8 mouse cellular contexts compared by ENCODE assay signal in the genomic region with DNA sequence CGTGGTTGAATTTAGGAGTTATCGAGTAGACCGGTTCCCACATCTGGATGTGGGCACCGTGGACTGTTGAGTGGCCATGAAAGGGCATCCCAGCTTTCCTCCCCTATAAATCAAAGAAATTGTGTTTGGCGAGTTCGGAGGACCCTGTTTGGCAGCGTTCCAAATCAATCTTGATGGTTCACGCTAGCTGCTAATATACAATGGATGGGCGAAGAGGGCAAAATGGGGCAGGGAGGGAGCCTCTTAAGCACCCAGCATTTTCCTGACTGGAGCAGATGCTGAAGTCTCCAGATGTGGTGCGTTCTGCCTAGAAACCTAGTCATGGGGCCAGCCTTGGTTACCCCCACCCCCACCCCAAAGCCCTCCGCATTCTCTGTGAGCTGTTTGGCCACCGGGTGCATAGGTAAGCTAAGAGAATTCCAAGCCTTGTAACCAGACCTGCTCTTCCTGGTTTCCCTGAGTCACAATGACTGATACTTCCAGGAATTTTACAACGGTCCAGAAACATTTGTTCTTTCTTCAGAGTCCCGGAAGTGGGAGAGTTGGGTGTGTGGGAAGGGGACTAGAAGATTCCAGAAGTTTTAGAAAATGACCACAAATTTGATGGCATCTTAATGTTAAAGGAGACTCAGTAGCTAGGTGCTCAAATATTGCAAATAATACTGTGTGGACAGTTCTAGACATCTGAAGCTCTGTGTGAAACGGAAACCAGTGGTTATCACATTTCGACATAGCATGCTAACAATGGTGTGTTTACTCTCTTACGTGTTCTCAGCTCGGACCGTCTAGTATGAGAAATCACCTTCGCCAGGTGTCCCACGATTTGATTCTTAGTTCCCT. TPM values are rescaled to one million over a fixed set of nuclear protein-coding genes. Genes with fewer than 3 reads are reported as not detected.
A peak's percentile ranks its signal among the peaks of the same experiment; 100 is the strongest.
DNase-seq lines count a peak whose midpoint lies in the region; ATAC-seq lines count a peak whose summit lies in the region.

No protein-coding gene starts in this region.

- peak overlapping the region; percentile 68; the same call in 1 of the 2 replicates for H3K9ac ChIP-seq in heart, embryonic 11.5 days (ENCODE audit: low read depth, low read length)
- H3K9ac ChIP-seq in hindbrain, embryonic 13.5 days = peak overlapping the region; percentile 19; the same call in 1 of the 2 replicates
- no peak overlapping the region; the same call in 1 of the 2 replicates for H3K9ac ChIP-seq in midbrain, embryonic 11.5 days (ENCODE audit: low read length)

- 7% methylated on average over 21 of the region's 21 CpGs for WGBS in heart, embryonic 11.5 days (ENCODE audit: insufficient replicate concordance)
- 6% methylated on average over 21 of the region's 21 CpGs for WGBS in hindbrain, embryonic 13.5 days
- 8% methylated on average over 21 of the region's 21 CpGs for WGBS in midbrain, embryonic 11.5 days

- H3K27me3 ChIP-seq in heart, embryonic 11.5 days (ENCODE audit: control insufficient read depth, insufficient read depth, low read length) = no peaks in the 10 kb centered on the region
- H3K27me3 ChIP-seq in hindbrain, embryonic 13.5 days = peaks cover 6% of the 10 kb centered on the region; the same call in 1 of the 2 replicates
- H3K27me3 ChIP-seq in midbrain, embryonic 11.5 days (ENCODE audit: control insufficient read depth, insufficient read depth, low read length) = peaks cover 9% of the 10 kb centered on the region

- DNase-seq in heart, postnatal 10 days = no peak
- peak; percentile 95 for DNase-seq in R1 (ENCODE audit: low read depth, low spot score)
- peak; percentile 89 for DNase-seq in midbrain, embryonic 11.5 days (ENCODE audit: low spot score, missing footprints)
- no peak for DNase-seq in testis, postnatal 10 days (ENCODE audit: low spot score)
- no peak for DNase-seq in right cerebral cortex, postnatal 25 days

- peak overlapping the region; percentile 51 for H3K4me3 ChIP-seq in heart, embryonic 11.5 days (ENCODE audit: low read depth, low read length)
- peak overlapping the region; percentile 52 for H3K4me3 ChIP-seq in hindbrain, embryonic 13.5 days
- peak overlapping the region; percentile 42; the same call in 1 of the 2 replicates for H3K4me3 ChIP-seq in midbrain, embryonic 11.5 days (ENCODE audit: low read depth, low read length)

- no peaks in the 10 kb centered on the region for H3K36me3 ChIP-seq in heart, embryonic 11.5 days (ENCODE audit: control insufficient read depth, insufficient read depth, low read length)
- no peaks in the 10 kb centered on the region for H3K36me3 ChIP-seq in hindbrain, embryonic 13.5 days
- H3K36me3 ChIP-seq in midbrain, embryonic 11.5 days (ENCODE audit: control insufficient read depth, insufficient read depth, low read length) = no peaks in the 10 kb centered on the region

- H3K27ac ChIP-seq in heart, embryonic 11.5 days (ENCODE audit: low read depth, low read length) = no peak overlapping the region
- no peak overlapping the region for H3K27ac ChIP-seq in hindbrain, embryonic 13.5 days
- H3K27ac ChIP-seq in midbrain, embryonic 11.5 days (ENCODE audit: low read depth, low read length) = no peak overlapping the region

- H3K4me1 ChIP-seq in heart, embryonic 11.5 days (ENCODE audit: control insufficient read depth, insufficient read depth, low read length) = peaks cover 13% of the 10 kb centered on the region; the same call in 1 of the 2 replicates
- H3K4me1 ChIP-seq in hindbrain, embryonic 13.5 days (replicated peaks) = peaks cover 33% of the 10 kb centered on the region
- peaks cover 15% of the 10 kb centered on the region for H3K4me1 ChIP-seq in midbrain, embryonic 11.5 days (ENCODE audit: control insufficient read depth, insufficient read depth, low read length)

- H3K4me2 ChIP-seq in heart, embryonic 11.5 days = peak overlapping the region; percentile 84
- peak overlapping the region; percentile 95 for H3K4me2 ChIP-seq in hindbrain, embryonic 13.5 days
- H3K4me2 ChIP-seq in midbrain, embryonic 11.5 days = peak overlapping the region; percentile 92

- intact Hi-C loops in heart, postnatal 10 days (cut with DNase I) = loop anchor here (2.0 kb wide), 1 partner anchor 72 kb away; no protein-coding TSS in a partner anchor

- no peaks in the 10 kb centered on the region for H3K9me3 ChIP-seq in heart, embryonic 11.5 days (replicated peaks; ENCODE audit: control insufficient read depth, low read length)
- no peaks in the 10 kb centered on the region for H3K9me3 ChIP-seq in hindbrain, embryonic 13.5 days
- no peaks in the 10 kb centered on the region for H3K9me3 ChIP-seq in midbrain, embryonic 11.5 days (ENCODE audit: control insufficient read depth, low read length)

- ATAC-seq in heart, embryonic 11.5 days (replicated peaks; ENCODE audit: insufficient number of reproducible peaks, low FRiP score, low TSS enrichment) = no peak
- peak; percentile 9; the same call in 1 of the 2 replicates for ATAC-seq in hindbrain, embryonic 13.5 days (ENCODE audit: low FRiP score)
- ATAC-seq in midbrain, embryonic 11.5 days (ENCODE audit: low FRiP score) = no peak
- ATAC-seq in activated CD4-positive, CD25-positive, alpha-beta regulatory T cell, adult 4 months = no peak

RNA-seq across cellular contexts. Expression of a gene that starts 57.0 kb away (rescaled TPM):
- polyA plus RNA-seq in heart, embryonic 11.5 days (2014; fragmentation: Nextera tagmentation; extraction: Ambion mirVana) = 4.1 and 4.7 TPM in 2 replicates
- total RNA-seq in heart, postnatal 10 days (2021) = 10 to 100 TPM in 1 of 2 experiments, 1 to 10 TPM in 1; 9.3 to 12.8 TPM
- 4.5 and 6.4 TPM in 2 replicates for polyA plus RNA-seq in hindbrain, embryonic 13.5 days (2015; fragmentation: Nextera tagmentation; extraction: Ambion mirVana)
- 4.0 and 5.3 TPM in 2 replicates for polyA plus RNA-seq in midbrain, embryonic 11.5 days (2014; fragmentation: Nextera tagmentation; extraction: Ambion mirVana)
- polyA plus RNA-seq in activated CD4-positive, CD25-positive, alpha-beta regulatory T cell, adult 4 months (2017; shearing (Covaris generic)) = under 1 TPM in 1 of 2 experiments, not detected in 1; 0.12 TPM

Comparison
In these comparisons a context has a peak if more than half of its experiments do, and no peak if none do; other contexts are left out.
1. DNase-seq: peak in R1 (single experiment) and midbrain, embryonic 11.5 days (single experiment); none in heart, postnatal 10 days (0 of 2), testis, postnatal 10 days (single experiment) and right cerebral cortex, postnatal 25 days (single experiment).
2. Peak in every context shown above with its lines, with median percentiles within 50 percentile points of each other: H3K4me2 ChIP-seq and H3K4me3 ChIP-seq.